Mouse (Mus musculus) hindbrain, embryonic 12.5 days (tissue): ENCODE measurements around the gene Gm15319. TPM values are rescaled to one million over a fixed set of nuclear protein-coding genes. Genes with fewer than 3 reads are reported as not detected.
A peak's percentile ranks its signal among the peaks of the same experiment; 100 is the strongest.
"Not testable (repeated sequence)": the region's sequence is repeated elsewhere in the genome, so short reads cannot be mapped to it uniquely, and the experiment has no call there.

Experiments
- ATAC-seq: fragments of 200-750 bp; cut with Nextera tagmentation; 2 replicates; pipeline ENCODE4 v1.8.0; 2017; ENCODE audit warnings: moderate TSS enrichment; ENCODE audit not compliant: low FRiP score
- H3K27ac ChIP-seq: fragments of 300-500 bp; sonication (generic); 2 replicates; pipeline ENCODE4 v1.5.1; 2016; ENCODE audit warnings: mild to moderate bottlenecking
- H3K27me3 ChIP-seq: fragments of 300-500 bp; sonication (generic); 2 replicates; pipeline ENCODE4 v1.6.1; 2016; ENCODE audit warnings: mild to moderate bottlenecking
- H3K36me3 ChIP-seq: fragments of 300-500 bp; sonication (generic); 2 replicates; pipeline ENCODE4 v1.6.1; 2016; ENCODE audit warnings: mild to moderate bottlenecking
- H3K4me1 ChIP-seq: fragments of 300-500 bp; sonication (generic); 2 replicates; pipeline ENCODE4 v1.6.1; 2016
- H3K4me2 ChIP-seq: fragments of 300-500 bp; sonication (generic); replicated peaks from 2 replicates; pipeline ENCODE4 v1.6.1; 2016; ENCODE audit warnings: mild to moderate bottlenecking
- H3K4me3 ChIP-seq: fragments of 300-500 bp; sonication (generic); 2 replicates; pipeline ENCODE4 v1.5.1; 2016; ENCODE audit warnings: mild to moderate bottlenecking
- H3K9ac ChIP-seq: fragments of 300-500 bp; sonication (generic); 2 replicates; pipeline ENCODE4 v1.6.1; 2016; ENCODE audit warnings: mild to moderate bottlenecking, moderate library complexity
- H3K9me3 ChIP-seq: fragments of 300-500 bp; sonication (generic); replicated peaks from 2 replicates; pipeline ENCODE4 v1.6.1; 2016; ENCODE audit warnings: mild to moderate bottlenecking
- WGBS: fragments of 180-500 bp; shearing (Covaris S2); methylation state at CpG from one replicate; pipeline ENCODE4 v1.1.7; 2016; 5-methylcytosine and 5-hydroxymethylcytosine counted together
- polyA plus RNA-seq: library from polyadenylated mRNA; unstranded; fragments of >200 nt; fragmentation: Nextera tagmentation; extraction: Ambion mirVana; gene quantifications from 2 replicates; pipeline ENCODE4 v1.2.1, GENCODE M21; 2016

Gm15319 gene
- polyA plus RNA-seq = not detected in 2 replicates

DNA sequence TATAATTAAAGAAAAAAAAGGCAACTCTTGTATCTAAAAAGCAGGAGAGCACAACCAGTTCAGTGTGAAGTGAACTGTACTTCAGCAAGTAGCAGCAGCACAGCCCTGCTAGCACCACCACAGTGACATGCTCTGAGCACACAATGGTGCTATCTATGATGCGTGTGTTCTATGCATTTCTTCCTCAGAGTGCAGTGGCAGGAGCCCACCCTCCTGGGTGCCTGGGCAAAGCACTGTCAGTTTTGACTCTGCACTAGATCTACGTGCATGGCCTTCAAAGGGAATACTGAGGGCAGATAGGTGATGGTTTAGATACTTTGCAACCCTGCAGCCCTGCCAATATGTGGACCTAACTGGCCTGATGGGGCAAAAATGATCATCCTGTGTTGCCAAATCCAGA lies at the start of gene Gm15319:
Gene Gm15319, minus strand, starts transcription at position 101 of the 400 bp plus-strand sequence.
- not testable (repeated sequence) for H3K36me3 ChIP-seq, H3K4me2 ChIP-seq, H3K9ac ChIP-seq, H3K9me3 ChIP-seq, H3K4me1 ChIP-seq, H3K27ac ChIP-seq, H3K27me3 ChIP-seq, H3K4me3 ChIP-seq, ATAC-seq
- no CpG with 5 or more reads among the region's 2 CpGs for WGBS

- not testable (repeated sequence) for ATAC-seq, H3K9ac ChIP-seq
Measured at GRCm38 (mm10) chr8:20410355-20410754, 47.3 kb upstream of the Gm15319 start.

DNA sequence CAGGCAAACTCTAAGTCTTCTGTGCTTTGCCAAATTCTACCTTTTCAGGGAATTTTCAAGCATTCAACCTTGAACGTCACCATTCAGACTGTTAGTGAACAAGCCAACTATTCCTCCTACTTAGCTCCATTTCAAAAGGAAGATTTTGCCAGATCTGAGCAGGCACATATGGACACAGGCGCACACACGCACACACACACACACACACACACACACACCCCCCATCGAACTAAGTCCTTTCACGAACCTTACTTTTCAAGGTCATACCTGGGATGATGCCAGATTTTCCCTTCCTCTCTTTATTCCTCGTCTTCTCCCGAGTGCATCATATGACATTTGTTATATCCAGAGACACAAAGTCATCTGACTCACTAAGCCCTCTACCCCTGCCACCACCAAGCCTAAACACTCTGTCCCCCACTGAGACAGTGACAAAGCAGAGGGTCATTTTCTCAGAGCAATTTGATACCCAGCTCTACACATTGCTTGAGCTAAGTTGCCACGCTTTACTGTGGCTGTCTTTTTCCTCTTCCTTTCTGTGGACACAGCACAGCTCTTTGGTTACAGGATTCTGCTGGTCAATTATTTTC lies 45.5 kb upstream of the Gm15319 start:
- not testable (repeated sequence) for ATAC-seq
- WGBS = 86% methylated on average over 8 of the region's 8 CpGs

More at GRCm38 (mm10) chr8:20410355-20410754, 47.3 kb upstream of the Gm15319 start:
- H3K27ac ChIP-seq, H3K9me3 ChIP-seq, H3K4me2 ChIP-seq, H3K4me1 ChIP-seq, H3K36me3 ChIP-seq, H3K4me3 ChIP-seq, H3K27me3 ChIP-seq: not testable (repeated sequence)
- 56% methylated on average over 1 of the region's 3 CpGs for WGBS

GRCm38 (mm10) chr8:20389363-20389739 lies 26.3 kb upstream of the Gm15319 start:
- H3K4me2 ChIP-seq, H3K4me3 ChIP-seq, H3K27me3 ChIP-seq, H3K27ac ChIP-seq, H3K4me1 ChIP-seq, H3K36me3 ChIP-seq, H3K9me3 ChIP-seq, H3K9ac ChIP-seq: not testable (repeated sequence)
- WGBS = 32% methylated on average over 6 of the region's 7 CpGs
- ATAC-seq = peak; percentile 61; the same call in 1 of the 2 replicates

More for the DNA sequence above, 45.5 kb upstream of the Gm15319 start:
- H3K9me3 ChIP-seq, H3K4me3 ChIP-seq, H3K4me2 ChIP-seq, H3K9ac ChIP-seq, H3K36me3 ChIP-seq, H3K27me3 ChIP-seq, H3K27ac ChIP-seq, H3K4me1 ChIP-seq: not testable (repeated sequence)

GRCm38 (mm10) chr8:20388706-20389362 lies 25.8 kb upstream of the Gm15319 start:
- H3K9ac ChIP-seq, H3K27ac ChIP-seq, H3K27me3 ChIP-seq, H3K36me3 ChIP-seq, H3K9me3 ChIP-seq, H3K4me1 ChIP-seq, H3K4me2 ChIP-seq, H3K4me3 ChIP-seq: not testable (repeated sequence)
- ATAC-seq = peak; percentile 79
- 28% methylated on average over 3 of the region's 7 CpGs for WGBS

DNA sequence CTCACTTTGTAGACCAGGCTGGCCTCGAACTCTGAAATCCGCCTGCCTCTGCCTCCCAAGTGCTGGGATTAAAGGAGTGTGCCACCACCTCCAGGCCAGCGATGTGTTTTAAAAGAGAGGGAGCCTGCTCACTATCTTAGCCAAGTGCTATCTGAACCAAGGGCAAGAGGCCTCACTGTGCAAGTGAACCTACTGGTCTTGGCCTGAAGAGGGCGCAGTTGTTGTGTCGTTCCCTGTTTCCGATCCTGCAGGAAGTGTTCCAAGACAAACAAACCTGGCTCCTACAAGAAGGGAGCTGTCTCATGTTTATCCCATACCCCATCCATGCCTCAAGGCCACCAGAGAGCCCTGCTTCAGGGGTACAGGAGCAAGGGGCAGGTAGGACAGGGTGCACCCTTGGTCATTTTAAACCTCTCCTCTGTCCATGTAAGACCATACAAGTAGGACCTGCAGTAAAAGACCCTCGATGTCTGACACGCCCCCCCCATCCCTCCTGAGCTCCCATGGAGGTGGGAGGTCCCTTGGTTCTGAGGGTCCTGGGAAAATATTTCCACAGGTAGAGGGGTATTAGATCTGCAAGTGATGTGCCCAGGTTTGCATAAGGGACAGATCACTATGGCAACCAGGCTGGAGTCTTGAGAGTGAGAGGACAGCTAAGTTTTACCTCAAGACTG lies 24.2 kb upstream of the Gm15319 start:
- 86% methylated on average over 2 of the region's 8 CpGs for WGBS
- not testable (repeated sequence) for H3K27me3 ChIP-seq, H3K36me3 ChIP-seq, H3K4me3 ChIP-seq, H3K27ac ChIP-seq, H3K9me3 ChIP-seq, H3K4me2 ChIP-seq, H3K4me1 ChIP-seq, ATAC-seq, H3K9ac ChIP-seq

- not testable (repeated sequence) for H3K36me3 ChIP-seq, H3K4me1 ChIP-seq, H3K9me3 ChIP-seq, H3K27ac ChIP-seq, H3K4me2 ChIP-seq, H3K9ac ChIP-seq, ATAC-seq, H3K27me3 ChIP-seq, H3K4me3 ChIP-seq
- WGBS = 78% methylated on average over 1 of the region's 2 CpGs
Measured at GRCm38 (mm10) chr8:20384990-20385389, 22.0 kb upstream of the Gm15319 start.

GRCm38 (mm10) chr8:20384131-20384530 lies 21.1 kb upstream of the Gm15319 start:
- not testable (repeated sequence) for H3K9me3 ChIP-seq, H3K27me3 ChIP-seq, H3K4me2 ChIP-seq, ATAC-seq, H3K4me3 ChIP-seq, H3K27ac ChIP-seq, H3K4me1 ChIP-seq, H3K36me3 ChIP-seq, H3K9ac ChIP-seq
- 88% methylated on average over 7 of the region's 9 CpGs for WGBS

GRCm38 (mm10) chr8:20382146-20382545 lies 19.1 kb upstream of the Gm15319 start:
- 77% methylated on average over 2 of the region's 2 CpGs for whole genome bisulfite sequencing
- not testable (repeated sequence) for H3K36me3 ChIP-seq, H3K4me2 ChIP-seq, H3K4me3 ChIP-seq, H3K9me3 ChIP-seq, H3K9ac ChIP-seq, ATAC-seq, H3K27ac ChIP-seq, H3K4me1 ChIP-seq, H3K27me3 ChIP-seq

DNA sequence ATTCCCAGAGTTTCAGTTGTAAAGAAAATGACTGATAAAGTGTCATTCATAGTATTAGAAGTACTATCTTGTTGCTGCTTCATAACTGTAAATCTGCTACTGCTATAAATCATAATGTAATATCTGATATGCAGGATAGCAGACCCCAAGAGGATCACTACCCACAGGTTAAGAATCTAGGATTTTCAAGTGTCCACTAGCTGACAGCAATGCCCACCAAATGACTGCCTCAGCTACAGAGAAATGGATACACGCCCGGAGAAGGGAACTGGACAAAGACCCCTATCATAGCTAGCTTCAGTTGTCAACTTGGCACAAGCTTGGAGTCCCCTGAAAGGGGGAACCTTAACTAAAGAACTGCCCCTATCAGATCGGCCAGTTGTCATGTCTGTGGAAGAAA lies 18.6 kb upstream of the Gm15319 start:
- 90% methylated on average over 2 of the region's 3 CpGs for WGBS
- H3K4me3 ChIP-seq, H3K9ac ChIP-seq, H3K27me3 ChIP-seq, H3K9me3 ChIP-seq, H3K4me2 ChIP-seq, H3K36me3 ChIP-seq, H3K4me1 ChIP-seq, ATAC-seq, H3K27ac ChIP-seq: not testable (repeated sequence)

DNA sequence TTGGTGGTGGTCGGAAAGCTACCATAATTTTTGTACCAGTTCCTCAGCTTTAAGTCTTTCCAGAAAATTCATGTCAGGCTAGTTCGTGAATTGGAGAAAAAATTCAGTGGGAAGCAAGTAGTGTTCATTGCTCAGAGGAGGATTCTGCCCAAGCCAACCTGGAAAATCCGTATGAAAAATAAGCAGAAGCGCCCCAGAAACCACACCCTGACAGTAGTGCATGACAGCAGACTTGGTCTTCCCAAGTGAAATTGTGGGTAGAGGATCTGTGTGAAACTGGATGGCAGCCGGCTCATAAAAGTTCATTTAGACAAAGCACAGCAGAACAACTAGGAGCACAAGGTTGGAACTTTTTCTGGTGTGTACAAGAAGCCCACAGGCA lies 18.2 kb upstream of the Gm15319 start:
- H3K4me1 ChIP-seq, H3K27me3 ChIP-seq, H3K4me3 ChIP-seq, H3K27ac ChIP-seq, H3K4me2 ChIP-seq, H3K9ac ChIP-seq, H3K36me3 ChIP-seq, H3K9me3 ChIP-seq: not testable (repeated sequence)
- ATAC-seq = 0 out of 2 replicates have a peak, but pooled peaks have one; percentile 3
- 80% methylated on average over 1 of the region's 5 CpGs for WGBS

- H3K9me3 ChIP-seq, H3K4me2 ChIP-seq, H3K4me1 ChIP-seq, H3K27me3 ChIP-seq, H3K27ac ChIP-seq, H3K4me3 ChIP-seq, H3K36me3 ChIP-seq, H3K9ac ChIP-seq: not testable (repeated sequence)
- WGBS = 83% methylated on average over 7 of the region's 7 CpGs
- ATAC-seq = peak; percentile 83
Measured at GRCm38 (mm10) chr8:20380590-20381238, 17.7 kb upstream of the Gm15319 start.
